Mouse (Mus musculus) neural tube, embryonic 12.5 days (tissue): ENCODE measurements around the gene Traf5. TPM values are rescaled to one million over a fixed set of nuclear protein-coding genes. Genes with fewer than 3 reads are reported as not detected.

Experiments used
- ATAC-seq: fragments of 200-750 bp; cut with Nextera tagmentation; 2 replicates; pipeline ENCODE4 v1.8.0; 2017; ENCODE audit warnings: low read depth, mild to moderate bottlenecking, moderate TSS enrichment, moderate library complexity; ENCODE audit not compliant: low FRiP score
- H3K27ac ChIP-seq: fragments of 300-500 bp; sonication (generic); 2 replicates; pipeline ENCODE4 v1.5.1; 2016
- H3K27me3 ChIP-seq: fragments of 300-500 bp; sonication (generic); replicated peaks from 2 replicates; pipeline ENCODE4 v1.6.1; 2016; ENCODE audit warnings: mild to moderate bottlenecking
- H3K36me3 ChIP-seq: fragments of 300-500 bp; sonication (generic); 2 replicates; pipeline ENCODE4 v1.6.1; 2016; ENCODE audit warnings: mild to moderate bottlenecking
- H3K4me1 ChIP-seq: fragments of 300-500 bp; sonication (generic); 2 replicates; pipeline ENCODE4 v1.6.1; 2016
- H3K4me2 ChIP-seq: fragments of 300-500 bp; sonication (generic); replicated peaks from 2 replicates; pipeline ENCODE4 v1.6.1; 2016; ENCODE audit warnings: mild to moderate bottlenecking
- H3K4me3 ChIP-seq: fragments of 300-500 bp; sonication (generic); 2 replicates; pipeline ENCODE4 v1.5.1; 2016
- H3K9ac ChIP-seq: fragments of 300-500 bp; sonication (generic); 2 replicates; pipeline ENCODE4 v1.6.1; 2016; ENCODE audit warnings: mild to moderate bottlenecking
- H3K9me3 ChIP-seq: fragments of 300-500 bp; sonication (generic); 2 replicates; pipeline ENCODE4 v1.6.1; 2016; ENCODE audit warnings: mild to moderate bottlenecking
- WGBS: fragments of 180-500 bp; shearing (Covaris S2); methylation state at CpG from one replicate; pipeline ENCODE4 v1.1.7; 2016; 5-methylcytosine and 5-hydroxymethylcytosine counted together
- polyA plus RNA-seq: library from polyadenylated mRNA; unstranded; fragments of >200 nt; fragmentation: Nextera tagmentation; extraction: Ambion mirVana; gene quantifications from 2 replicates; pipeline ENCODE4 v1.2.1, GENCODE M21; 2016

The Traf5 gene
- polyA plus RNA-seq, 1 experiment from 2014 or later: 5.2 TPM

DNA sequence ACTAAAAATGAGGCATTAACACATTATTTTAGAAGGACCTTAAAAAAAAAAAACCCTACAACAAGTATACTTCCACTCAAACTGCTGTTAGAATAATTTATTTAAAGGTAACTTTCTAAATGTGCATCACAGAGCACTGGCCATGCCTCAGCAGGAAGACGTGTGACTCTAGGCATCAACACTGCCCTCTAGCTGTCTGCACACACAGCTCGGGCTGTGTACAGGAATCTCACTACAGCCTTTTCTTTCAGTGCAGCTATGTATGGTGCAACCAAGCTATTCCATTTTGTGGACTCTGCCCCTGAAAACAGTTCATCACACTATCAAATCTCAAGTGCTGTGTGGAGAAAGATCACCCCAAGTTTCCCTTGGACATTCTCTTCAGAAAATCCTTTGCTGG is 15.0 kb upstream of the Traf5 start:
- no peak for ATAC-seq
- H3K4me3 ChIP-seq: no peak overlapping the region
- 14% methylated on average over 2 of the region's 2 CpGs for WGBS
- H3K36me3 ChIP-seq: peaks cover 39% of the 10 kb centered on the region
- H3K9me3 ChIP-seq: no peaks in the 10 kb centered on the region
- H3K27me3 ChIP-seq: no peaks in the 10 kb centered on the region
- no peaks in the 10 kb centered on the region for H3K4me1 ChIP-seq
- no peak overlapping the region for H3K4me2 ChIP-seq
- H3K27ac ChIP-seq: no peak overlapping the region
- H3K9ac ChIP-seq: no peak overlapping the region

GRCm38 (mm10) chr1:192105902-192106389 is 13.6 kb upstream of the Traf5 start:
- Histone ChIP-seq H3K4me1 (no peaks in the 10 kb centered on the region), H3K4me2 (no peak overlapping the region), H3K4me3 (no peak overlapping the region), H3K27ac (no peak overlapping the region), H3K36me3 (peaks cover 33% of the 10 kb centered on the region), H3K9ac (no peak overlapping the region), H3K9me3 (no peaks in the 10 kb centered on the region), H3K27me3 (no peaks in the 10 kb centered on the region)
- ATAC-seq: no peak
- WGBS: 91% methylated on average over 4 of the region's 4 CpGs

GRCm38 (mm10) chr1:192104021-192104420 is 11.7 kb upstream of the Traf5 start:
- H3K27ac ChIP-seq: no peak overlapping the region
- no peaks in the 10 kb centered on the region for H3K9me3 ChIP-seq
- 97% methylated on average over 9 of the region's 9 CpGs for WGBS
- H3K27me3 ChIP-seq: no peaks in the 10 kb centered on the region
- no peaks in the 10 kb centered on the region for H3K4me1 ChIP-seq
- H3K9ac ChIP-seq: no peak overlapping the region
- peaks cover 32% of the 10 kb centered on the region for H3K36me3 ChIP-seq
- ATAC-seq: no peak
- H3K4me3 ChIP-seq: no peak overlapping the region
- no peak overlapping the region for H3K4me2 ChIP-seq

DNA sequence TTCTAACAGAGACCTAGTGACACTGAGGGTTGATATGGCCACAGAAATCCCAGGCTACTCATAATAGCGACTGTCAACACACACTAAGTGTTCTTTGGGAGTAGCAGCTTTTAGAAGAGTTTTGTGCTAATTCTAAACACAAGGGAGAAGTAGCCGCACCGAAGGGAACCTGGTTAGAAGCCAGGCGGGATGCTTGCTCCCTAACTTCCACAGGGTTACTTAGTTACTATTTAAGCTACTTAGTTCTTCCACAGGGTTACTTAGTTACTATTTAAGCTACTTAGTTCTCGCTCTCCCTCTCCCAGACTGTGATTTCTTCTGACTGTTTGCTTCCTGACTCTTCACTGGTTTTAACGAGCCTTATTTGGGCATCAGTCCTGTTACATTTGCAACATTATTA is 10.8 kb upstream of the Traf5 start:
- Histone ChIP-seq H3K27ac (no peak overlapping the region), H3K4me3 (no peak overlapping the region), H3K4me2 (no peak overlapping the region), H3K9ac (no peak overlapping the region), H3K27me3 (no peaks in the 10 kb centered on the region), H3K9me3 (no peaks in the 10 kb centered on the region), H3K4me1 (no peaks in the 10 kb centered on the region), H3K36me3 (peaks cover 32% of the 10 kb centered on the region)
- WGBS: 85% methylated on average over 6 of the region's 6 CpGs
- ATAC-seq: no peak

GRCm38 (mm10) chr1:192101359-192101758 is 9.0 kb upstream of the Traf5 start:
- Histone ChIP-seq H3K9me3 (no peaks in the 10 kb centered on the region), H3K27ac (no peak overlapping the region), H3K4me2 (no peak overlapping the region), H3K9ac (no peak overlapping the region), H3K27me3 (no peaks in the 10 kb centered on the region), H3K36me3 (peaks cover 32% of the 10 kb centered on the region), H3K4me1 (no peaks in the 10 kb centered on the region), H3K4me3 (no peak overlapping the region)
- ATAC-seq: no peak
- WGBS: 86% methylated on average over 8 of the region's 8 CpGs

DNA sequence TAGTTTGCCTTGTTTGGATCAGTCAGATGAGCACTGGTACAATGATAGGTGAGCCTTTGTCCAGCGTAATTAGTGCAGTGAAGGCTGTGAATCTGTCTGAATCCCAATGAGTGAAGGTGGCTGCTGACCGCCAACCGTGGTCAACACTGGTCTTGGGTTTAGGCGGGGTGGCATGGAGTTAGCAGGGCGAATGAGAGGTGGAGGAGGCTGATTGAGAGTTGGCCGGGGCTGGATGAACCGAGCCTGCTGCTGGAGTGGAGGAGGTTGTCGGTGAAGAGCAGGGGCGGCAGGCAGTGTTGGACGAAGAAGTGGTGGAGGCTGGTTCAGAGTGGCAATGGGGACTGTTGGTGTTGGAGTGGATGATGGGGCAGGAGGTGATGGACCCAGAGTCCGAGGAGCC is 8.4 kb upstream of the Traf5 start:
- WGBS: 92% methylated on average over 11 of the region's 11 CpGs
- Histone ChIP-seq H3K27me3 (no peaks in the 10 kb centered on the region), H3K4me1 (no peaks in the 10 kb centered on the region), H3K27ac (no peak overlapping the region), H3K4me2 (no peak overlapping the region), H3K4me3 (no peak overlapping the region), H3K9ac (no peak overlapping the region), H3K36me3 (peaks cover 32% of the 10 kb centered on the region), H3K9me3 (no peaks in the 10 kb centered on the region)
- no peak for ATAC-seq

- H3K9me3 ChIP-seq: no peaks in the 10 kb centered on the region
- H3K27ac ChIP-seq: no peak overlapping the region
- peaks cover 13% of the 10 kb centered on the region for H3K27me3 ChIP-seq
- no peak overlapping the region for H3K4me3 ChIP-seq
- no peak for ATAC-seq
- no peak overlapping the region for H3K4me2 ChIP-seq
- WGBS: 91% methylated on average over 5 of the region's 5 CpGs
- peaks cover 9% of the 10 kb centered on the region for H3K36me3 ChIP-seq
- no peaks in the 10 kb centered on the region; the same call in 1 of the 2 replicates for H3K4me1 ChIP-seq
- no peak overlapping the region for H3K9ac ChIP-seq
These were observed 3.3 kb upstream of the Traf5 start for GRCm38 (mm10) chr1:192095626-192096025.

- Histone ChIP-seq H3K4me2 (no peak overlapping the region), H3K4me3 (no peak overlapping the region), H3K36me3 (peaks cover 7% of the 10 kb centered on the region; the same call in 1 of the 2 replicates), H3K27me3 (peaks cover 18% of the 10 kb centered on the region), H3K9me3 (no peaks in the 10 kb centered on the region), H3K9ac (no peak overlapping the region), H3K4me1 (no peaks in the 10 kb centered on the region; the same call in 1 of the 2 replicates), H3K27ac (no peak overlapping the region)
- ATAC-seq: no peak
- 63% methylated on average over 13 of the region's 13 CpGs for WGBS
These were observed 2.3 kb upstream of the Traf5 start for GRCm38 (mm10) chr1:192094451-192095170.

DNA sequence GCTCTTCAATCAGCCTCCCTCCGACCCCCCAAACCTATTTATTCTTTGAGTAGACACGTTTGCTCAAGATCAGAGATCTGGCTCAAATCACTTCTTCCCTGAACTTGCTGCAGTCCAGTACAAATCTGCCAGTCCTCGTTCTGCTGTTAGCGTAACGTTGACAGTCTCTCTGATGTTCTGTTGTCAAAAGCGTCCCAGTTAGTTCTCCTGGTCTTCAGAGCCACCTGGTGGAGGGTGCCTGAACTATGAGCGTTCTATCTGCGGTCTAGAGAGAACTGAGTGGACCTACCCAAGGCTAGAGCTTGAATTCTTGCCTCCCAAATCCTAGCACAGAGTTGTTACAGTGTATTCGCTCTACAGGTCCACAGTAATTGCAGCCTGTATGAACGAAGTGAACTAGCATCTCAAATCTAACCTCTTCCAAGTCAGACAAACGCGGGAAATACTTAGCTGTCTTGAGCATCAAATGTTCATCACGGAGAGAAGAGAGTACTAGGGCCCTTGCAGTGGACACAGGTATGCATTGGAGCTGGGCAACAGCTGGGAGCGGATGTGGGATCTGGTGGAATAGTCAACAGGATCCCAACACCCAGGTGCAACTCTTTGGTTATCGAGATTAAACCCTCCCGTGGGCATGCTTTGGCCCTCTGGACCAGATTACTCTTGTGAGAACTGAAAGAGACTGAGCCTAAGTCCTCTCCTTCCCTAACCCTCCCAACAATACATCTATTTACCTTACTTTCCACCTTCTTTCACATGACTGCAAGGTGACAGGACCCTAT is 711 bp upstream of the Traf5 start:
- ATAC-seq: peak; percentile 91
- Histone ChIP-seq H3K27me3 (peaks cover 18% of the 10 kb centered on the region), H3K4me3 (peak overlapping the region; percentile 54), H3K4me1 (no peaks in the 10 kb centered on the region; the same call in 1 of the 2 replicates), H3K9me3 (no peaks in the 10 kb centered on the region), H3K36me3 (0 out of 2 replicates have a peak, but pooled peaks cover 3% of the 10 kb centered on the region), H3K4me2 (peak overlapping the region; percentile 93), H3K9ac (0 out of 2 replicates have a peak overlapping the region, but pooled peaks have one; percentile 61), H3K27ac (no peak overlapping the region)
- WGBS: 32% methylated on average over 16 of the region's 16 CpGs

GRCm38 (mm10) chr1:192090689-192091567 is 1.4 kb downstream of the Traf5 start:
- H3K27me3 ChIP-seq: peaks cover 18% of the 10 kb centered on the region
- H3K27ac ChIP-seq: no peak overlapping the region
- H3K4me1 ChIP-seq: no peaks in the 10 kb centered on the region; the same call in 1 of the 2 replicates
- H3K4me3 ChIP-seq: no peak overlapping the region
- H3K4me2 ChIP-seq: peak overlapping the region; percentile 93
- ATAC-seq: no peak
- no peak overlapping the region for H3K9ac ChIP-seq
- WGBS: 78% methylated on average over 11 of the region's 11 CpGs
- H3K9me3 ChIP-seq: no peaks in the 10 kb centered on the region
- no peaks in the 10 kb centered on the region for H3K36me3 ChIP-seq

DNA sequence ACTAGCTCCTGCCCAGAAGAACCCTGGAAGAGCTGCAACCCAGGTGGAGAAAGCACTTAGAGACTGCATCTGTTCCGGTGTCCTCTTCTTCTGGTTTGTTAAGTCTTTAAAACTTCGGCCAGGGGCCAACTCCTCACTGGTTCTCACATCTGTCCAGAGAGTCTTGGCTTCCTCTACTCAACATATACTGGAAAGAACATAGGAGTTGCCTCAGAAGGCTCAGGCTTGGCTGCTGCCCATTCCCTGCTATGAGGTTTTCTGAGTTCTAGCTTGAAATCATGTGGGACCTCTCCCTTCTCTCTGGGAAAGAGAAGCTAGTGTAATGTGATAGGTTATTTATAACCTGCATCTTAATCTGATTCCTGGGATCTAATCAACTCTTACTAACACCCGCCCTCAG is 2.1 kb downstream of the Traf5 start:
- WGBS: 85% methylated on average over 3 of the region's 3 CpGs
- Histone ChIP-seq H3K27ac (no peak overlapping the region), H3K36me3 (no peaks in the 10 kb centered on the region), H3K9ac (no peak overlapping the region), H3K4me2 (no peak overlapping the region), H3K9me3 (no peaks in the 10 kb centered on the region), H3K27me3 (peaks cover 18% of the 10 kb centered on the region), H3K4me3 (no peak overlapping the region), H3K4me1 (no peaks in the 10 kb centered on the region; the same call in 1 of the 2 replicates)
- no peak for ATAC-seq
